Mouse (Mus musculus) olfactory bulb, adult 2 months (tissue): ENCODE data around the gene Zcchc17. TPM values are rescaled to one million over a fixed set of nuclear protein-coding genes. Genes with fewer than 3 reads are reported as not detected.

Experiments used
- H3K27ac ChIP-seq: fragments of 200-500 bp; 2 replicates; pipeline ENCODE4 v1.5.1; 2012; ENCODE audit warnings: low read depth, low read length; ENCODE audit not compliant: insufficient read depth
- H3K4me1 ChIP-seq: fragments of 200-500 bp; 2 replicates; pipeline ENCODE4 v1.6.1; 2012; ENCODE audit warnings: low read length; ENCODE audit not compliant: control insufficient read depth, insufficient read depth
- H3K4me3 ChIP-seq: fragments of 200-500 bp; 2 replicates; pipeline ENCODE4 v1.5.1; 2012; ENCODE audit warnings: mild to moderate bottlenecking, low read depth, low read length, moderate library complexity; ENCODE audit not compliant: insufficient read depth
- CTCF ChIP-seq: fragments of 200-500 bp; IDR thresholded peaks from 2 replicates; pipeline ENCODE4 v1.5.1; 2012; ENCODE audit warnings: low read depth, mild to moderate bottlenecking, low read length, moderate library complexity; ENCODE audit not compliant: insufficient read depth
- POLR2A ChIP-seq: fragments of 200-500 bp; IDR thresholded peaks from 2 replicates; pipeline ENCODE4 v1.6.1; 2012; ENCODE audit warnings: mild to moderate bottlenecking, low read depth, low read length, moderate library complexity; ENCODE audit not compliant: insufficient read depth
- WGBS: fragments of 180-500 bp; shearing (Covaris S2); methylation state at CpG from one replicate; pipeline ENCODE4 v1.1.7; 2018; 5-methylcytosine and 5-hydroxymethylcytosine counted together
- polyA plus RNA-seq: library from polyadenylated mRNA; stranded (reverse); fragments of >200 nt; gene quantifications from 2 replicates; pipeline ENCODE4 v1.2.4, GENCODE M21; 2012; ENCODE audit warnings: low replicate concordance; ENCODE audit not compliant: missing spikeins, insufficient read depth, insufficient read length

Gene Zcchc17
- polyA plus RNA-seq, 1 experiment, result not detected

DNA sequence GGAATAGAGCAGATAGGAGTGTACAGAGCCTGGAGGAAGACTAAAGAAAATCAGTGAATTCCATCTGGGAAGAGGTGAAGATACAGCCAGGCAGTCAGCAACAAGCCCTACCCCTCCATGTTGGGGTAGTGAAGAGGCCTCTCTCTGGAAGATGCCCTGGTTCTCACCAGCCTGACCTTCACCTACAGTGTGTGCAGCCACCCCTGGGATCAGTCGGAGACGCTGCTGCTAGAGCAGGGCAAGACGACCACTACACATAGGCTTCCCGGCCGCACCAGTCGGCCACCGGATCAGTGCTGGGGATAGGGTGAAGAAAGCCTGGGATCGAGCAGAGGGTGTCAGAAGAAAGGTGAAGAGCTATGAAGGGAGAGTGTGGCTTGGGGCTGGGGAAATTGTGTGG lies 50.5 kb downstream of the Zcchc17 start:
- Histone ChIP-seq H3K4me3 (peak overlapping the region; percentile 69), H3K4me1 (peaks cover 31% of the 10 kb centered on the region), H3K27ac (0 out of 2 replicates have a peak overlapping the region, but pooled peaks have one; percentile 3)
- 66% methylated on average over 8 of the region's 8 CpGs for WGBS
- no peak for TF ChIP-seq CTCF
- TF ChIP-seq POLR2A, result no peak

DNA sequence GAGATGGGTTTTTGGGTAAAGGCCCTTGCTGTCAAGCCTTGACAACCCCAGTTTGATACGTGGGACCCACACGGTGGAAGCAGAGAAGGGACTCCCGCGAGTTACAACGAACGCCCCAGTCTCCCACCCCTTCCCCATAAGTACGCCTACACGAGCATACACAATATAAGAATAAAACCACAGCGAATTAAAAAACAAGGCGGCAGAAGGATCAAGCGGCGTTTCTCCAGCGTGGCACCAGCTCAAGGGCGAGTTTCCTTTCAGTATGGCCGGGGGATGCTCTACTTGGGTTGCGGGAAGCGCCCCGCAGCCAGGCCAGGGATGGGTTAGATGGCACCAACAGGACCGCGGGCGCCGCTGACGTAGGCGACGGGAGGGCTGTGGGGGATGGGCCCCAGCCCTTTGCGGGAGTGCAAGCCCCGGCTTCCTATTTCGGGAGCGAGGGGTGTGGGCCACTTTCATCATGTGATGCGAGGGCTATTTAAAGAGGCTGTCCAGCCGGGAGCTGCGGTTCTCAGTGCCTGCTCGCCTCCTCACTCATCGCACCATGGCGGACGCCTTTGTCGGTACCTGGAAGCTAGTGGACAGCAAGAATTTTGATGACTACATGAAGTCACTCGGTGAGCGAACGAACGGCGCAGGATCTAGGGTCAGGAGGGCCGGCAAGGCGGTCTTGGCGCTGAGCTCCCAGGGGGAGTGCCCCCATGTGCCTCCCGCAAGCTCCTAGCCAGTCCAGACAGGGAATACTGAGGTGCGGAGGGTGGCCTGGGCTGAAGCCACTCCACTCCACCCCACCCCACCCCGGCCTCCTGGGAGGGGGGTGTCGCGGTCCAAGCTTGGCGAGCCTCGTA lies 51.3 kb downstream of the Zcchc17 start, which contains the start of the genes Fabp3 and Gm10570:
TSS of gene Fabp3 (plus strand) at position 365 of the 851 bp plus-strand sequence.
TSS of gene Gm10570 (minus strand) at position 444 of the 851 bp plus-strand sequence.
- under 1% methylated on average over 52 of the region's 52 CpGs for WGBS
- Histone ChIP-seq H3K27ac (peak within 1 kb of the TSS; percentile 76), H3K4me1 (peaks cover 31% of the 10 kb centered on the region), H3K4me3 (peak within 1 kb of the TSS; percentile 69)
- TF ChIP-seq POLR2A (peak; percentile 36; the same call in 1 of the 2 replicates), CTCF (0 out of 2 replicates have a peak, but pooled peaks have one; percentile 14)

DNA sequence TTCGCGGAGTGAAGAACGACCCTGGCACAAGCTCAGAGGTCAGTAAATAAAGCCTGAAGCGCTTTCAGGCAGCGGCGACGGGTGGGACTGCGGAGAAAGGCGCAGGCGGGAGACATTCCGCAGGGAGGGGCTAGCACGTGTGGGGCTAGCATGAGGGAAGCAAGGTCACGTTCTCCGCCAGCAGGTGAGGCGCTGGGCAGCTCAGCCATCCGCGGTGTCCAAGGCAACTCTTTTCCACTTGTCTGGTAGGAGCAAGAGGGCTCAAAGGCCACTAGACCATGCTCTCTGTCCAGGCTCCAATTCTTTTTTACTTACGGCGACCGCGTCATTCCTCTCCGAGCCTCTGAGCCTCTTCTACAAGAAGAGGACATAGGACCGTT lies 51.9 kb downstream of the Zcchc17 start:
- H3K27ac ChIP-seq, result peak overlapping the region; percentile 76
- 2% methylated on average over 23 of the region's 23 CpGs for WGBS
- H3K4me3 ChIP-seq, result peak overlapping the region; percentile 69
- TF ChIP-seq CTCF (no peak; the same call in 1 of the 2 replicates), POLR2A (no peak)
- peaks cover 31% of the 10 kb centered on the region for H3K4me1 ChIP-seq

DNA sequence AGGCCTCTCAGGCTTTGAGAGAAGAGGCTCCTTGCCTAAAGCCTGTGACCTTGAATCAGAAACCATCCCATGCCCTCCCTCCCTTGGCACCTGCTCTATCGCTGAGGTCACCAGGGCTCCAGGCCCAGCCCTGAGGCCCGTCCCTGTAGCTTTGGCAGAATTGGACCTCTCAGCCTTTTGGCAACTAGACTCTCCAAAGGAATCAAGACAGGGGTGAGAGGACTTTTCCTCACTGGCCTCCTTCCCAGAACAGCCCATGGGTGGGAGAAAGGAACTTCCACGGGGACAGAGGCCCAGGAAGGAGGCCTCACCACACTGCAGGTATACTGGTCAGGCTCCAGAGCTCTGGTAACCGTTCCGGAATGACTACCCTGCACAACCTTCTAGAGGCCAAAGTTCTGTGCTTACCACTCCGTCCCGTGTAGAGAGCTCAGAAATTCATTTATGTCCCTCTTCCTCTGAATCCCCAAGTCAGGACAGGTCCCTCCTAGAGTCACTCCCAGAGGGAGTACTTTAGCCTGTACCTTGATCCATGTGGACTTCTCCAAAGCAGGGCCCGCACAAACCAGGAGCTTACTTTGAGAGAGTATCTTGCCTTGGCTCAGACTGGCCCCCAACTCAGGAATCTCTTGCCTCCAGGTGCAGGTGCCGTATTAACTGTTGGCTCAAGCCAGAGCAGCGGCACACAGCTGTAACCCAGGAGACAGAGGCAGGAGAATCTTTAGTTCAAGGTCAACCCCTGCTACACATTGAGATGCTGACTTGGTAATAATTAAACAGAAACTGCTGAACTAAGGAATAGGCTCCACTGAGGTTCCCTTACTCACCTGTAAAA lies 52.7 kb downstream of the Zcchc17 start:
- H3K27ac ChIP-seq, result no peak overlapping the region
- H3K4me1 ChIP-seq, result peaks cover 31% of the 10 kb centered on the region
- no peak overlapping the region for H3K4me3 ChIP-seq
- 81% methylated on average over 10 of the region's 10 CpGs for WGBS
- TF ChIP-seq CTCF (no peak), POLR2A (no peak)

DNA sequence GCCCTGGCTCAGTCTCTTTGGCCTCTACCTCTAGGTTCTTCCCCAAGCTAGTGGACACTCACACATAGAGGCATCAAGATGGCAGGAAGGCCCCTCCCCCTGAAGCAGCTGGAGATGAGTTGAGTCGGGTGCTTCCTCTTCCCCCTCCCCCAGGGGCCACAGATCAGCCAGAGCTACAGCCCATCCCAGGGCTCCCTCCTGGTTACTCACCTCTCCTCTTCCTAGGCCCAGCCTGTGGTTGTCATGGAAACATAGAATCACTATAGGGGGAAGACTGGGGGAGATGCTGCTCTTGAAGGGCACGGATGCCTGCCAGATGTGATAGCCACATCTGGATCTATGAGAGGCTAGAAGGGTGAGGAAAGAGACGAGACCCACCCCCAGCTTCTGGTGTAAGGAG lies 55.0 kb downstream of the Zcchc17 start:
- Histone ChIP-seq H3K4me3 (no peak overlapping the region), H3K27ac (no peak overlapping the region), H3K4me1 (peaks cover 27% of the 10 kb centered on the region)
- 32% methylated on average over 3 of the region's 3 CpGs for WGBS
- TF ChIP-seq POLR2A (no peak), CTCF (no peak)

DNA sequence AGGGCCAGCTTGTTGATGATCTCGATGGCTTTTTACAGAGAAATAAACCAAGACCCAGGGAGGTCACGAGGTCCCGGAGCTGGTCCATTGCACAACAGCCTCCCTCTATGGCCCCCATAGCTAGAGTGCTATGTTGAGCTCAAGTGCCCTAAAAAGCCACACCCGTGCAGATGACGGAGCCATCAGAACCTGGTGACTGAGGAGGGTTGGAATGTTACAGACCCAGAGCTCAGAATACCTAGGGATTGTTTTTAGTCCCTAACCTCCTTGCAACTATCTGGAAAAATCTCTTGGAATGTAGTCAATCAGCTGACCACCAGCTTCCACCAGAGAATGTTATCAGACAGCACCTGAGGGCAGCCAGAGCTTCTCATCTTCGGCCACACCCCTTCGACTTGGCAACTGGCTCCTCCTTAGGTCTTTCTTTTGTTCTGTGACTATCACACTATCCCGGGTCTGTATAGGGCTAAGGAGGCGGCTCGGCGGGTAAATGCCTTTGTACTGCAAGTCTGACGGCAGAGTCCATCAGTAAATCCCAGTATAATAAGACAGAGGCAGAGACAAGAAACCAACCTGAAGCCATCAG lies 57.4 kb downstream of the Zcchc17 start:
- no peak overlapping the region for H3K27ac ChIP-seq
- H3K4me1 ChIP-seq, result peaks cover 12% of the 10 kb centered on the region
- 76% methylated on average over 12 of the region's 12 CpGs for WGBS
- TF ChIP-seq POLR2A (no peak), CTCF (no peak)
- H3K4me3 ChIP-seq, result no peak overlapping the region

DNA sequence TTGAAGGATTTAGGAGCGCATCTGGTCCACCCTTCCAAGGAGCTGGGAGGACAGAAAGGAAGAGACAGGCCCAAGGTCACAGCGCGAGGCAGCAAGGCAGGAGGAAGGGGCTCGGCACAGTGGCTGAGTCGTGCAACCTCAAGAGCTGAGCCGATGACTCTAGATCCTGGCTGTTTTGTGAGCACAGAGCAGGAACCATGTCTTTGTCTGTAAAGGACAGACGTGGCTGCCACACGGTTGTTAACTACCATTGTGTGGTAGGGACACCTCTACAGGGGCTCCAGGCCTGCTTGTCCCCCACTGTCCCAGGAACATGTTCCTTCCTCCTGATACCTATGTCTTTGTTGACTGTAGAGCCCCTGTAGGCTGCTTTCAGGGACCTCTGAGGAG lies 60.1 kb downstream of the Zcchc17 start:
- H3K4me1 ChIP-seq, result peaks cover 10% of the 10 kb centered on the region
- TF ChIP-seq POLR2A (no peak), CTCF (no peak)
- WGBS, result 87% methylated on average over 8 of the region's 8 CpGs
- H3K4me3 ChIP-seq, result no peak overlapping the region
- no peak overlapping the region for H3K27ac ChIP-seq

DNA sequence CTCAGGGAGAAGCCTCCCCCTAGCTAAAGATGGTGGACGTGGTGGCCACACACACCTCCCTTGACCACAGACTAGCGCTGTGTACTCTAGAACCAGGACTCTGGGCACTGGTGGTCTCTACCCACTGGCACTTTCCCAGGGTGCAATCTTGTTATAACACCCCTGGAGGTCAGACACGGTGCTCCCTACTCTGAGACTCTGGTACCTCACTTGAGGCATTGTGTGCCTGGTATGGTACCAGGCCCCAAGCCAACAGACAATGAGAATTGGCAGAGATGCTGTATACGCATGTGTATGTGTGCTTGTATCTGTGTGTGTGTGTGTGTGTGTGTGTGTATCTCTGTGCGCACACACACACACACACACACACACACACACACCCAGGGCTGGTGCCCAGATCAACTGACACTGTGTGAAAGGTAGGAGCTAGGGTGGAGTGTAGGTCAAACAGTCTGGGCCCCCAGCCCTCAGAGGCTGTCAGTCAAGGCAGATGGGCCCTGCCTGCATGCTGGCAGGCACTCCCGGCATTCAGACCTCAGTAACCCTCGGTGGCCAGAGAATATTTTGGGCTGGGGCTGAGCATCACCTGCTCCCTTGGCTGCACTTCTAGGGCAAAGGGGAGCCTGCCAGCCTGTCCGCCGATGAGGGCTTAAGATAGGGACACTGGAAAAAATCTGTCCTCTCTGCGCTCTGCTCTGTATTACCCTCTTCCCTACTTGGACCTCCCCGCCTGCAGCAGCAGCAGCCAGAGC lies 60.7 kb downstream of the Zcchc17 start:
- no peak for TF ChIP-seq POLR2A
- TF ChIP-seq CTCF, result no peak
- H3K4me1 ChIP-seq, result peaks cover 7% of the 10 kb centered on the region
- no peak overlapping the region for H3K4me3 ChIP-seq
- 76% methylated on average over 11 of the region's 11 CpGs for WGBS
- H3K27ac ChIP-seq, result no peak overlapping the region
